Mouse (Mus musculus) lung, adult 2 months (tissue): Measurements from ENCODE around the gene Ncapd2.

ENCODE experiments used
- CTCF ChIP-seq: fragments of 200-500 bp; IDR thresholded peaks from 2 replicates; pipeline ENCODE4 v1.5.1; 2011; ENCODE audit warnings: mild to moderate bottlenecking, low read length, control low read depth; ENCODE audit not compliant: insufficient read depth
- POLR2A ChIP-seq: fragments of 200-500 bp; IDR thresholded peaks from 2 replicates; pipeline ENCODE4 v1.6.1; 2011; ENCODE audit warnings: low read depth, mild to moderate bottlenecking, control low read depth, low read length, borderline replicate concordance; ENCODE audit errors: extremely low read depth

GRCm38 (mm10) chr6:125239547-125239946, 48.0 kb upstream of the Ncapd2 start:
- TF ChIP-seq CTCF, result no peak
- no peak for TF ChIP-seq POLR2A
